Mouse (Mus musculus) MEL (cell line): ENCODE measurements around the gene Mmp15. TPM values are rescaled to one million over a fixed set of nuclear protein-coding genes. Genes with fewer than 3 reads are reported as not detected.

Source experiments
- polyA plus RNA-seq, 2 experiments: library from polyadenylated mRNA; stranded (reverse) in 1 of 2; unstranded in 1 of 2; fragments of >175 nt in 1 of 2; fragments of >200 nt in 1 of 2; gene quantifications; 2 replicates each; pipeline versions ENCODE4 v1.2.1 to v1.2.4; 2012; ENCODE audit warnings: low replicate concordance in 2 of 2, low read depth in 1 of 2; ENCODE audit not compliant: insufficient read length in 2 of 2, insufficient read depth in 1 of 2, missing spikeins in 1 of 2
- total RNA-seq: library from RNA; depleted of rRNA; stranded (reverse); fragments of 300-350 nt; gene quantifications from 2 replicates; pipeline ENCODE4 v1.2.3, GENCODE M21; 2012; rRNA removed

Mmp15 gene
- total and polyA plus RNA-seq, 3 experiments = 0.01 TPM; not detected in 2

Other genes with a start within 250 kb of the Mmp15 start
- 9.0 and 10.6 TPM in 2 replicates for gene Kifc3, start 149.5 kb upstream of the Mmp15 start, total RNA-seq
- gene Kifc3, start 149.5 kb upstream of the Mmp15 start, polyA plus RNA-seq = 10 to 100 TPM in 1 of 2 experiments, not detected in 1; 19.1 TPM
- not detected in 2 replicates for gene Cngb1, start 45.7 kb upstream of the Mmp15 start, total RNA-seq
- gene Cngb1, start 45.7 kb upstream of the Mmp15 start, polyA plus RNA-seq = under 1 TPM in 1 of 2 experiments, not detected in 1; 0.03 TPM
- not detected in 2 replicates for gene Tepp, start 41.7 kb upstream of the Mmp15 start, total RNA-seq
- not detected for gene Tepp, start 41.7 kb upstream of the Mmp15 start, polyA plus RNA-seq
- gene Zfp319, start 20.3 kb upstream of the Mmp15 start, total RNA-seq = 1.8 and 2.0 TPM in 2 replicates
- gene Zfp319, start 20.3 kb upstream of the Mmp15 start, polyA plus RNA-seq = 1 to 10 TPM in 1 of 2 experiments, not detected in 1; 4.8 TPM
- gene Usb1, start 20.0 kb upstream of the Mmp15 start, total RNA-seq = 29.1 and 36.2 TPM in 2 replicates
- gene Usb1, start 20.0 kb upstream of the Mmp15 start, polyA plus RNA-seq = 10 to 100 TPM in 1 of 2 experiments, not detected in 1; 52.5 TPM
- 56.2 and 62.0 TPM in 2 replicates for gene Cfap20, start 82.6 kb downstream of the Mmp15 start, total RNA-seq
- 100 to 1,000 TPM in 1 of 2 experiments, 10 to 100 TPM in 1; 77.7 to 281 TPM for gene Cfap20, start 82.6 kb downstream of the Mmp15 start, polyA plus RNA-seq
- 42.3 and 44.0 TPM in 2 replicates for gene Csnk2a2, start 137.8 kb downstream of the Mmp15 start, total RNA-seq
- gene Csnk2a2, start 137.8 kb downstream of the Mmp15 start, polyA plus RNA-seq = 100 to 1,000 TPM in 1 of 2 experiments, not detected in 1; 121 TPM
- gene Ccdc113, start 181.8 kb downstream of the Mmp15 start, total RNA-seq = not detected in 2 replicates
- not detected for gene Ccdc113, start 181.8 kb downstream of the Mmp15 start, polyA plus RNA-seq
- gene Prss54, start 224.1 kb downstream of the Mmp15 start, total RNA-seq = not detected in 2 replicates
- not detected for gene Prss54, start 224.1 kb downstream of the Mmp15 start, polyA plus RNA-seq